Mouse (Mus musculus) stomach, embryonic 14.5 days (tissue): Measurements from ENCODE around the gene Klk13. TPM values are rescaled to one million over a fixed set of nuclear protein-coding genes. Genes with fewer than 3 reads are reported as not detected.
"Not testable (repeated sequence)": the region's sequence is repeated elsewhere in the genome, so short reads cannot be mapped to it uniquely, and the experiment has no call there.

Experiments used
- ATAC-seq: fragments of 200-750 bp; cut with Nextera tagmentation; 2 replicates; pipeline ENCODE4 v1.8.0; 2017; ENCODE audit warnings: low read depth, moderate TSS enrichment; ENCODE audit not compliant: insufficient number of reproducible peaks, insufficient read depth, low FRiP score
- H3K27ac ChIP-seq: fragments of 300-500 bp; sonication (generic); 2 replicates; pipeline ENCODE4 v1.5.1; 2014; ENCODE audit warnings: mild to moderate bottlenecking, low read length, moderate library complexity, mixed read lengths
- H3K27me3 ChIP-seq: fragments of 300-500 bp; sonication (generic); 2 replicates; pipeline ENCODE4 v1.6.1; 2014; ENCODE audit warnings: low read length, control low read depth, mixed read lengths; ENCODE audit not compliant: control insufficient read depth, insufficient read depth
- H3K36me3 ChIP-seq: fragments of 300-500 bp; sonication (generic); 2 replicates; pipeline ENCODE4 v1.6.1; 2014; ENCODE audit warnings: mild to moderate bottlenecking, control low read depth, low read length, moderate library complexity, mixed read lengths; ENCODE audit not compliant: control insufficient read depth, insufficient read depth
- H3K4me1 ChIP-seq: fragments of 300-500 bp; sonication (generic); 2 replicates; pipeline ENCODE4 v1.6.1; 2014; ENCODE audit warnings: low read length, control low read depth, mixed read lengths; ENCODE audit not compliant: control insufficient read depth, insufficient read depth
- H3K4me2 ChIP-seq: fragments of 300-500 bp; sonication (generic); replicated peaks from 2 replicates; pipeline ENCODE4 v1.6.1; 2014; ENCODE audit warnings: low read depth, low read length, control low read depth
- H3K4me3 ChIP-seq: fragments of 300-500 bp; sonication (generic); 2 replicates; pipeline ENCODE4 v1.5.1; 2014; ENCODE audit warnings: low read depth, low read length, control low read depth
- H3K9ac ChIP-seq: fragments of 300-500 bp; sonication (generic); replicated peaks from 2 replicates; pipeline ENCODE4 v1.6.1; 2014; ENCODE audit warnings: low read depth, mild to moderate bottlenecking, control low read depth, low read length, moderate library complexity, mixed read lengths
- H3K9me3 ChIP-seq: fragments of 300-500 bp; sonication (generic); 2 replicates; pipeline ENCODE4 v1.6.1; 2016; ENCODE audit warnings: low read depth, low read length, control low read depth; ENCODE audit not compliant: control insufficient read depth
- WGBS: fragments of 180-500 bp; shearing (Covaris S2); extraction: QIAGEN DNeasy Blood & Tissue Kit; methylation state at CpG from one replicate; pipeline ENCODE4 v1.1.7; 2014; 5-methylcytosine and 5-hydroxymethylcytosine counted together
- polyA plus RNA-seq: library from polyadenylated mRNA; unstranded; fragments of >200 nt; fragmentation: Nextera tagmentation; extraction: Ambion mirVana; gene quantifications from 2 replicates; pipeline ENCODE4 v1.2.1, GENCODE M21; 2014

The Klk13 gene
- 1.6 and 1.8 TPM in 2 replicates for polyA plus RNA-seq

DNA sequence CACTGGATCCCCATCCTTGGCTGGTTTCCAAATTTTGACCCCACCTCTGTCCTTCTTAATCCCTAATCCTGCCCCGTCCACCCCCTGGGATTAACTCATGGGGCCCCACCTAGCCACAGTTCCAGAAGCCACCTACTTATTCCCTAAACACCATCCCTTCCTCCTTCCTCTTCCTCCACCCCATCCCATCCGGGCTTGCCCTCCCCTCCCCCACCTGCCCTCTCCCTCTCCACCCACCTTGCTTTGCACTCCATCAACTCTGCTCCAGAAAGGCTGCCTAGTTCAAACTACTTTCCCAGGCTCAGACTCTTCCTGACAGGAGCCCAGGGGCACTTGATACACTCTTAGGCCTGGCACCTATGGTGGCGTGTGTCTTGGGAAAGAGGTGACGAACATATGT is at the start of gene Klk13:
Klk13 (plus strand) TSS at position 301 of the 400 bp plus-strand sequence.
- 59% methylated on average over 4 of the region's 4 CpGs for WGBS
- Histone ChIP-seq H3K4me2 (peak within 1 kb of the TSS; percentile 16; the same call in 1 of the 2 replicates), H3K4me3 (no peak within 1 kb of the TSS), H3K36me3 (no peaks in the 10 kb centered on the region), H3K9ac (no peak within 1 kb of the TSS), H3K27me3 (0 out of 2 replicates have a peak, but pooled peaks cover 5% of the 10 kb centered on the region), H3K4me1 (peaks cover 6% of the 10 kb centered on the region; the same call in 1 of the 2 replicates), H3K9me3 (no peaks in the 10 kb centered on the region), H3K27ac (no peak within 1 kb of the TSS)
- no peak for ATAC-seq

DNA sequence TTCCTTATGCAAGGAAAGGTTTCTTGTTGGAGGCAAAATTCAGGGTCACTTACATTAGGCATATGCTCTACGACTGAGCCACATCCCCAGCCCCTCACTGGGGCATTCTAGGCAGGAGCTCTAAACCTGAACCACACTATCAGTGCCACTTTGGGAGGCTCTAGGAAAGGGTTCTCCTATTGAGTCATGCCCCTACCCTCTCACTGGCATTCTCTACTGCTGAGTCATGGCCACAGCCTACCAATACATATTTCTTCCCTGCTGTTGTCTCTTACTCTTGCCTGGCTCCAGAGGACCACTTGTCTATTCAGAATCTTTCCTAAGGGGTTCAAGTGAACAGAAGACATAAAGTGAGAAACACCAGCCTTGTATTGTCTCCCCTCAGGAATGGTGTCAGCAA is 49.6 kb upstream of the Klk13 start:
- H3K27me3 ChIP-seq, result no peaks in the 10 kb centered on the region
- no peak overlapping the region for H3K4me3 ChIP-seq
- H3K36me3 ChIP-seq, result no peaks in the 10 kb centered on the region
- no peak overlapping the region for H3K9ac ChIP-seq
- H3K4me1 ChIP-seq, result no peaks in the 10 kb centered on the region
- no peak overlapping the region for H3K27ac ChIP-seq
- ATAC-seq, result no peak
- no peak overlapping the region for H3K4me2 ChIP-seq
- no peaks in the 10 kb centered on the region for H3K9me3 ChIP-seq
- WGBS, result 84% methylated on average over 1 of the region's 1 CpGs

DNA sequence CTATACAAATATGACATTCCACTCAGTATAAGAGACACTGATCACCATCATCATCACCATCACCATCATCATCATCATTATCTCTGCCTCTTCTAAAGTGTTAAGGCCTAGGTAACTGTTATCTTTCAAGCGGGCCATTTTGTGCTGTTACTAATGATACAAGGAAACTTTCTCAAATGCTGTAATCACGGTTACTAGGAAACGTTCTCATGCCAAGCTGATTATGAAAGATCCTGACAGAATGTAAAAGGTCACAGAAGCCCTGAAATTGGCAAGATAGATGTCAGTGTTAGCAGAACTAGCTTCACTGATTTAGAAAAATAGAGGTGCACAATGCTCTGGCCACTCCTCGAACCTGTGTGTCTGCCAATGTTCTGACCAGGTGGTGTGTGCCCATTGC is 45.1 kb upstream of the Klk13 start:
- not testable (repeated sequence) for H3K9ac ChIP-seq, H3K27me3 ChIP-seq, H3K4me2 ChIP-seq, ATAC-seq, H3K4me1 ChIP-seq, H3K36me3 ChIP-seq, H3K4me3 ChIP-seq, H3K9me3 ChIP-seq, H3K27ac ChIP-seq
- WGBS, result 86% methylated on average over 4 of the region's 4 CpGs

DNA sequence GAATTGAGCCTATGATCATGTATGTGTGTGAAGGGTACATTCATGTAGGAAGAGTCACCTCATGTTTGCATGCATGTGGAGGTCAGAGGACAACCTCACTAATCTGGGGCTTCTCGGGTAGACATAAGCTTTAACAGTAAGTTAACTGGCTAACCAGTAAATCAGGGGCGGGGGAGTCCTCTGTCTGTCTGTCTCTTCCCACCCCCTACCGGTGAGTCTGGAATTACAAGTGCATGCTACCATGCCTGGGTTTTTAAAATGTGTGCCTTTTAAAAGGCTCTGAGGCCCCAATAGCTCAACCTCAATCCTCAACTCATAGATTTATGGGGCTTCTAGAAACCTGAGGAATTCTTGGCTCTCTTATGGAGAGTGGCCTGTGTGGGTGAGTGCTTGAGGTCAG is 43.8 kb upstream of the Klk13 start:
- H3K27ac ChIP-seq, result no peak overlapping the region
- H3K4me1 ChIP-seq, result peaks cover 8% of the 10 kb centered on the region; the same call in 1 of the 2 replicates
- no peak for ATAC-seq

DNA sequence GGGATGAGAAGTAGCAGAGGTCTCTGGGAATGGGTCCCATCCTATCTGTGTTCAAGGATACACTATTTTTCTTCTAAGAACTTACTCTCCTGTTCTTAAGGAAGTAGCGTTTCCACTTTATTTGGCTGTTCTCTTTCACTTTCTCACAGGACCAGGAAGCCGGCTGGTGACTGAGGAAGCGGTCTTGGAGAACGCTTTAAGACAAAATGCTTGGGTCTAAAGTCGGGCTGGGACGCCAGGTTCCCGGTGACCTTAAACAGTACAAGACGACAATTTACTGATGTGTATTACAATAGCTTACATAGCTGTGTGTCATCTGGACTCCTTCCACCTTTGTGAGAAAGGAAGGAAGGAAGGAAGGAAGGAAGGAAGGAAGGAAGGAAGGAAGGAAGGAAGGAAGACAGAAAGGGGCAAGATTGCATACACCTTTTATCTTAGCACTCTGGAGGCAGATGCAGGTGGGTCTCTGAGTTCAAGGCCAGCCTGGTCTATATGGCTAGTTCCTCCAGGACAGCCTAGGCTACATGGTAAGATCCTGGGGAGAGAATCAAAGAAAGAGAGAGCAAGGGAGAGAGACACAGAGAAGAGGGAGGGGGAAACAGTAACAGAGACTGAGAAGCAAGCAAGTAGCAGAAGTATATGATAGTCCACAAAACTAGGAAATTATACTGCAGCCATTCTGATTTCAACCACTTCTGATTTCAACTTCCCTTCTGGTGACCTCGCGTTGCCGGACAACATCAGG is 41.1 kb upstream of the Klk13 start:
- Histone ChIP-seq H3K4me3 (peak overlapping the region; percentile 80), H3K9ac (no peak overlapping the region), H3K36me3 (peaks cover 14% of the 10 kb centered on the region), H3K27ac (peak overlapping the region; percentile 27; the same call in 1 of the 2 replicates), H3K27me3 (no peaks in the 10 kb centered on the region), H3K4me1 (peaks cover 8% of the 10 kb centered on the region; the same call in 1 of the 2 replicates), H3K9me3 (no peaks in the 10 kb centered on the region), H3K4me2 (peak overlapping the region; percentile 72)
- ATAC-seq, result no peak
- 65% methylated on average over 11 of the region's 11 CpGs for WGBS

More for the DNA sequence above, 43.8 kb upstream of the Klk13 start:
- H3K36me3 ChIP-seq, result no peaks in the 10 kb centered on the region
- no peak overlapping the region for H3K4me3 ChIP-seq
- H3K9me3 ChIP-seq, result no peaks in the 10 kb centered on the region
- no peak overlapping the region for H3K9ac ChIP-seq
- H3K4me2 ChIP-seq, result no peak overlapping the region
- 17% methylated on average over 3 of the region's 3 CpGs for WGBS
- no peaks in the 10 kb centered on the region for H3K27me3 ChIP-seq

DNA sequence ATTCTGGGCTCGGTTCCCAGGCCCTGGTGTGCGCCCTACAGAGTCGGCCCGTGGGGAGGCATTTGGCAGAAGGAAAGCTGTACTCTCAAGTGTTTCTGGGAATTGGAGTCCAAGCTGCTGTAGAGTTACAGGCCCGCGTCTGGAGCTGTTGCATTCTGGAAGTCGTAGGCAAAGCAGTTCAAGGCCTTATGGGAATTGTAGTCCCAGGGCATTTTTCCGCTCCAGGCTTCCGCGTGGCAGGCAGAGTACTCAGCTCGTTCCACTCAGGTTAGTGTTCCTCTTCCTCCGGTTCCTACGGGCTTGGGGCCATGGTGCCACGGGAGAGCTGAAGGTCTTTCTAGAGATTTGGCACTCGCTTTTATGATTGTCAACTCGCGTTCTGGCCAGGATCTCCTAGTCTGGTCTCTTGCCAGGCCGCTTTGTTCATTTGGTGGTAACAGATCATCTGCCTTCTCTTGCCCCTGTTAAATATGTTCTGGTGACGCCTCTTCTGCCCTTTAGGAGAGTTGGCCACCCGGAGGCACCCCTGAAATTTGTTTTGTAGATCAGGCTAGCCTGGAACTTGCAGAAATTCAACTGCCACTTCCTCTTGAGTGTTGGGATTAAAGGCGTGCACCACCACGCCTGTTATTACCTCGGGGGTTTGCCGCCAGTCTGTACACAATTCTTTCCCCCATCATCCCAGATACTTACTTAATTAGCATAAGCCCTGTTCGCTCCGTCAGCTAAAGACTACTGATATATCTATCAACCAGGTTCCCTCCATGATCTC is 40.4 kb upstream of the Klk13 start, which contains the start of gene Ctu1:
Ctu1 (plus strand) TSS at position 208 of the 772 bp plus-strand sequence.
- Histone ChIP-seq H3K4me2 (peak within 1 kb of the TSS; percentile 72), H3K4me1 (peaks cover 8% of the 10 kb centered on the region; the same call in 1 of the 2 replicates)
- whole genome bisulfite sequencing, result under 1% methylated on average over 26 of the region's 26 CpGs

DNA sequence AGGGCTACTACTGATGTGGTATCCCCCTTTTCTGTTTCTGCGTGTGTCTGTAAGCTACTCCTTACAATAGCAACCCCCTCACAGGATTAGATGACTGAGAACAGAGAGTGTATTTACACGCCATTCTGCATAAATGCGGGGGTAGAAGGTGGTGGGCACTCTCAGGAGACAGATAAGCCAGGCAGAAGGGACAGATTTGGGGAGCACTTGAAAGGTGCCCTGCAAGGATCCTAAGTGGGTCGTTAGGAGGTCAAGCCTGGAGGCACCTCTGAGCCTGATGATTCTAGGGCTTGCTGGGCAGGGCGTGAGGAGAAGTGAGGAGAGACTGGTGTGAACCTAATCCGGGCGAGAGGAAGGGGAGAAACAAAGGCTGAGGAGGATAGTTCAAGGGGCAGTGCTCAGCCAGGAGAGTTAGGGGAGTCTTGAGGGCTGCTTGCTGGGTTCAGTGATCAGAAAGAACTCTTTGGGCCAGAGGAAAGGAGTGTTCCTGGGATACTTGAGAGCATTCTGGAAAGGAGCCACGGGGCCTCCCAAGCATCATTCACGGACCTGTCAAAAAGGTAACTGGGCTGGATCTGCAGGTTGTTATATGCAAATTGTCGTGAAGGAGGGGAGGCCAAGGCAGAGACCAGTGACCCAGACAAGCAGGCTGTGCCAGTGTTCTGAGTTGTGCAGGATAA is 39.6 kb upstream of the Klk13 start:
- Histone ChIP-seq H3K27ac (peak overlapping the region; percentile 71; the same call in 1 of the 2 replicates), H3K9me3 (no peaks in the 10 kb centered on the region), H3K4me1 (peaks cover 8% of the 10 kb centered on the region; the same call in 1 of the 2 replicates), H3K9ac (peak overlapping the region; percentile 72), H3K27me3 (no peaks in the 10 kb centered on the region), H3K4me2 (peak overlapping the region; percentile 72), H3K4me3 (peak overlapping the region; percentile 80), H3K36me3 (peaks cover 29% of the 10 kb centered on the region)
- no peak for ATAC-seq
- 4% methylated on average over 10 of the region's 10 CpGs for WGBS

More for the DNA sequence above, 40.4 kb upstream of the Klk13 start, which contains the start of gene Ctu1:
- H3K36me3 ChIP-seq, result peaks cover 21% of the 10 kb centered on the region
- peak within 1 kb of the TSS; percentile 80 for H3K4me3 ChIP-seq
- peak within 1 kb of the TSS; percentile 72 for H3K9ac ChIP-seq
- H3K9me3 ChIP-seq, result no peaks in the 10 kb centered on the region
- peak within 1 kb of the TSS; percentile 71; the same call in 1 of the 2 replicates for H3K27ac ChIP-seq
- H3K27me3 ChIP-seq, result no peaks in the 10 kb centered on the region
- peak; percentile 95 for ATAC-seq

DNA sequence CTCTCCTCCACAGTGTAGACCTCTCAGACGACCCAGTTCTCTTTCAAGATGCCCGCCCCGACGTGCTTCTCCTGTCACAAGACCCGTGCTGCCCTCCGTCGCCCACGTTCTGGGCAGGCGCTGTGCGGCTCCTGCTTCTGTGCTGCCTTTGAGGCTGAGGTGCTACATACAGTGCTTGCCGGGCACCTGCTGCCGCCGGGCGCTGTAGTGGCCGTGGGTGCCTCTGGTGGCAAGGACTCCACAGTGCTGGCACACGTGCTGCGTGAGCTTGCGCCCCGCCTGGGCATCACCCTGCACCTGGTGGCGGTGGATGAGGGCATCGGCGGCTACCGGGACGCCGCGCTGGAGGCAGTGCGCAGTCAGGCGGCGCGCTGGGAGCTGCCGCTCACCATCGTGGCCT is 37.3 kb upstream of the Klk13 start:
- Histone ChIP-seq H3K9me3 (no peaks in the 10 kb centered on the region), H3K27me3 (no peaks in the 10 kb centered on the region), H3K9ac (no peak overlapping the region), H3K4me1 (peaks cover 8% of the 10 kb centered on the region; the same call in 1 of the 2 replicates), H3K27ac (no peak overlapping the region), H3K4me3 (no peak overlapping the region), H3K36me3 (peaks cover 32% of the 10 kb centered on the region), H3K4me2 (no peak overlapping the region)
- ATAC-seq, result no peak
- WGBS, result 92% methylated on average over 32 of the region's 32 CpGs
